Mouse (Mus musculus): ENCODE measurements around the gene Cfap61.

GRCm38 (mm10) chr2:146087411-146087810, 152.8 kb downstream of the Cfap61 start:
- TF ChIP-seq CTCF (IDR thresholded peaks at IDR 0.05; ENCODE audit: extremely low read depth, insufficient read depth, low read length) (no peak), POLR2A (IDR thresholded peaks at IDR 0.05; ENCODE audit: extremely low read depth, insufficient read depth, low read length) (no peak)
